Mouse (Mus musculus): ENCODE data around the gene Tars. TPM values are rescaled to one million over a fixed set of nuclear protein-coding genes. Genes with fewer than 3 reads are reported as not detected.

Tars gene
- polyA plus RNA-seq, 1 experiment from 2014 or later: 57.0 TPM

- no peaks in the 10 kb centered on the region for H3K36me3 ChIP-seq (ENCODE audit: control insufficient read depth, insufficient read depth, low read length)
- H3K4me2 ChIP-seq (ENCODE audit: low read depth, low read length): no peak overlapping the region
- H3K4me3 ChIP-seq (ENCODE audit: low read depth, low read length): no peak overlapping the region
- no peaks in the 10 kb centered on the region for H3K4me1 ChIP-seq (ENCODE audit: control insufficient read depth, insufficient read depth, low read length)
- WGBS: 13% methylated on average over 8 of the region's 8 CpGs
- H3K9me3 ChIP-seq (ENCODE audit: control insufficient read depth, low read length): no peaks in the 10 kb centered on the region
- ATAC-seq (ENCODE audit: low read depth) (no peak), DNase-seq (ENCODE audit: low spot score) (peak; percentile 90)
- H3K27ac ChIP-seq (replicated peaks; ENCODE audit: low read depth, low read length): no peak overlapping the region
- H3K27me3 ChIP-seq (replicated peaks; ENCODE audit: control insufficient read depth, insufficient read depth, low read length): no peaks in the 10 kb centered on the region
- H3K9ac ChIP-seq (ENCODE audit: low read depth, low read length): no peak overlapping the region
Observed at GRCm38 (mm10) chr15:11407381-11407780, 7.9 kb upstream of the Tars start.

GRCm38 (mm10) chr15:11406769-11407168, 7.3 kb upstream of the Tars start:
- H3K27me3 ChIP-seq (replicated peaks; ENCODE audit: control insufficient read depth, insufficient read depth, low read length): no peaks in the 10 kb centered on the region
- H3K27ac ChIP-seq (replicated peaks; ENCODE audit: low read depth, low read length): no peak overlapping the region
- H3K9me3 ChIP-seq (ENCODE audit: control insufficient read depth, low read length): no peaks in the 10 kb centered on the region
- DNase-seq (ENCODE audit: low spot score) (no peak), ATAC-seq (ENCODE audit: low read depth) (no peak)
- no peak overlapping the region for H3K4me3 ChIP-seq (ENCODE audit: low read depth, low read length)
- no peaks in the 10 kb centered on the region for H3K36me3 ChIP-seq (ENCODE audit: control insufficient read depth, insufficient read depth, low read length)
- H3K4me1 ChIP-seq (ENCODE audit: control insufficient read depth, insufficient read depth, low read length): no peaks in the 10 kb centered on the region
- 33% methylated on average over 9 of the region's 9 CpGs for WGBS
- no peak overlapping the region for H3K9ac ChIP-seq (ENCODE audit: low read depth, low read length)
- H3K4me2 ChIP-seq (ENCODE audit: low read depth, low read length): no peak overlapping the region

GRCm38 (mm10) chr15:11398676-11399350, 652 bp downstream of the Tars start:
- ATAC-seq (ENCODE audit: low read depth) (no peak), DNase-seq (ENCODE audit: low spot score) (no peak)
- H3K27me3 ChIP-seq (replicated peaks; ENCODE audit: control insufficient read depth, insufficient read depth, low read length): no peaks in the 10 kb centered on the region
- peaks cover 25% of the 10 kb centered on the region for H3K36me3 ChIP-seq (ENCODE audit: control insufficient read depth, insufficient read depth, low read length)
- H3K4me3 ChIP-seq (ENCODE audit: low read depth, low read length): peak overlapping the region; percentile 89
- no peaks in the 10 kb centered on the region for H3K9me3 ChIP-seq (ENCODE audit: control insufficient read depth, low read length)
- H3K4me1 ChIP-seq (ENCODE audit: control insufficient read depth, insufficient read depth, low read length): peaks cover 7% of the 10 kb centered on the region
- H3K9ac ChIP-seq (ENCODE audit: low read depth, low read length): peak overlapping the region; percentile 86
- peak overlapping the region; percentile 76 for H3K4me2 ChIP-seq (ENCODE audit: low read depth, low read length)
- H3K27ac ChIP-seq (replicated peaks; ENCODE audit: low read depth, low read length): no peak overlapping the region
- WGBS: 6% methylated on average over 10 of the region's 10 CpGs

GRCm38 (mm10) chr15:11396421-11396820, 3.0 kb downstream of the Tars start:
- ATAC-seq (ENCODE audit: low read depth): no peak
- H3K27me3 ChIP-seq (replicated peaks; ENCODE audit: control insufficient read depth, insufficient read depth, low read length): no peaks in the 10 kb centered on the region
- 97% methylated on average over 6 of the region's 6 CpGs for WGBS
- H3K36me3 ChIP-seq (ENCODE audit: control insufficient read depth, insufficient read depth, low read length): peaks cover 49% of the 10 kb centered on the region
- H3K9ac ChIP-seq (ENCODE audit: low read depth, low read length): no peak overlapping the region
- no peak overlapping the region for H3K27ac ChIP-seq (replicated peaks; ENCODE audit: low read depth, low read length)
- H3K4me2 ChIP-seq (ENCODE audit: low read depth, low read length): no peak overlapping the region
- DNase-seq (ENCODE audit: low spot score): no peak
- H3K4me3 ChIP-seq (ENCODE audit: low read depth, low read length): no peak overlapping the region
- no peaks in the 10 kb centered on the region for H3K9me3 ChIP-seq (ENCODE audit: control insufficient read depth, low read length)
- H3K4me1 ChIP-seq (ENCODE audit: control insufficient read depth, insufficient read depth, low read length): peaks cover 7% of the 10 kb centered on the region

- no peaks in the 10 kb centered on the region for H3K27me3 ChIP-seq (replicated peaks; ENCODE audit: control insufficient read depth, insufficient read depth, low read length)
- no peak for DNase-seq (ENCODE audit: low spot score)
- H3K9ac ChIP-seq (ENCODE audit: low read depth, low read length): no peak overlapping the region
- H3K27ac ChIP-seq (replicated peaks; ENCODE audit: low read depth, low read length): no peak overlapping the region
- no peaks in the 10 kb centered on the region for H3K9me3 ChIP-seq (ENCODE audit: control insufficient read depth, low read length)
- H3K4me1 ChIP-seq (ENCODE audit: control insufficient read depth, insufficient read depth, low read length): no peaks in the 10 kb centered on the region
- peaks cover 84% of the 10 kb centered on the region for H3K36me3 ChIP-seq (ENCODE audit: control insufficient read depth, insufficient read depth, low read length)
- 93% methylated on average over 16 of the region's 16 CpGs for WGBS
- no peak overlapping the region for H3K4me2 ChIP-seq (ENCODE audit: low read depth, low read length)
- H3K4me3 ChIP-seq (ENCODE audit: low read depth, low read length): no peak overlapping the region
- no peak for ATAC-seq (ENCODE audit: low read depth)
Observed at GRCm38 (mm10) chr15:11392903-11393302, 6.6 kb downstream of the Tars start.

GRCm38 (mm10) chr15:11383796-11384195, 15.7 kb downstream of the Tars start:
- DNase-seq (ENCODE audit: low spot score): no peak
- H3K36me3 ChIP-seq (ENCODE audit: control insufficient read depth, insufficient read depth, low read length): peaks cover 66% of the 10 kb centered on the region
- ATAC-seq (ENCODE audit: low read depth): no peak
- H3K9me3 ChIP-seq (ENCODE audit: control insufficient read depth, low read length): no peaks in the 10 kb centered on the region
- H3K4me2 ChIP-seq (ENCODE audit: low read depth, low read length): no peak overlapping the region
- H3K4me1 ChIP-seq (ENCODE audit: control insufficient read depth, insufficient read depth, low read length): no peaks in the 10 kb centered on the region
- no peak overlapping the region for H3K4me3 ChIP-seq (ENCODE audit: low read depth, low read length)
- no peak overlapping the region for H3K9ac ChIP-seq (ENCODE audit: low read depth, low read length)
- 98% methylated on average over 21 of the region's 21 CpGs for WGBS
- H3K27me3 ChIP-seq (replicated peaks; ENCODE audit: control insufficient read depth, insufficient read depth, low read length): no peaks in the 10 kb centered on the region
- no peak overlapping the region for H3K27ac ChIP-seq (replicated peaks; ENCODE audit: low read depth, low read length)

- DNase-seq (ENCODE audit: low spot score) (no peak), ATAC-seq (ENCODE audit: low read depth) (no peak)
- WGBS: 85% methylated on average over 12 of the region's 12 CpGs
- no peak overlapping the region for H3K4me2 ChIP-seq (ENCODE audit: low read depth, low read length)
- H3K27ac ChIP-seq (replicated peaks; ENCODE audit: low read depth, low read length): no peak overlapping the region
- no peaks in the 10 kb centered on the region for H3K27me3 ChIP-seq (replicated peaks; ENCODE audit: control insufficient read depth, insufficient read depth, low read length)
- H3K9me3 ChIP-seq (ENCODE audit: control insufficient read depth, low read length): no peaks in the 10 kb centered on the region
- no peaks in the 10 kb centered on the region for H3K4me1 ChIP-seq (ENCODE audit: control insufficient read depth, insufficient read depth, low read length)
- H3K36me3 ChIP-seq (ENCODE audit: control insufficient read depth, insufficient read depth, low read length): peaks cover 54% of the 10 kb centered on the region
- H3K9ac ChIP-seq (ENCODE audit: low read depth, low read length): no peak overlapping the region
- no peak overlapping the region for H3K4me3 ChIP-seq (ENCODE audit: low read depth, low read length)
Observed at GRCm38 (mm10) chr15:11382585-11382984, 16.9 kb downstream of the Tars start.

GRCm38 (mm10) chr15:11380616-11381015, 18.8 kb downstream of the Tars start:
- Histone ChIP-seq H3K27ac (replicated peaks; ENCODE audit: low read depth, low read length) (no peak overlapping the region), H3K4me1 (ENCODE audit: control insufficient read depth, insufficient read depth, low read length) (no peaks in the 10 kb centered on the region), H3K9me3 (ENCODE audit: control insufficient read depth, low read length) (no peaks in the 10 kb centered on the region), H3K4me3 (ENCODE audit: low read depth, low read length) (no peak overlapping the region), H3K9ac (ENCODE audit: low read depth, low read length) (no peak overlapping the region), H3K4me2 (ENCODE audit: low read depth, low read length) (no peak overlapping the region), H3K36me3 (ENCODE audit: control insufficient read depth, insufficient read depth, low read length) (peaks cover 34% of the 10 kb centered on the region), H3K27me3 (replicated peaks; ENCODE audit: control insufficient read depth, insufficient read depth, low read length) (no peaks in the 10 kb centered on the region)
- ATAC-seq (ENCODE audit: low read depth) (no peak), DNase-seq (ENCODE audit: low spot score) (no peak)
- WGBS: 77% methylated on average over 8 of the region's 8 CpGs

- no peaks in the 10 kb centered on the region for H3K27me3 ChIP-seq (replicated peaks; ENCODE audit: control insufficient read depth, insufficient read depth, low read length)
- WGBS: 40% methylated on average over 8 of the region's 8 CpGs
- no peaks in the 10 kb centered on the region for H3K4me1 ChIP-seq (ENCODE audit: control insufficient read depth, insufficient read depth, low read length)
- no peak overlapping the region for H3K4me2 ChIP-seq (ENCODE audit: low read depth, low read length)
- H3K27ac ChIP-seq (replicated peaks; ENCODE audit: low read depth, low read length): no peak overlapping the region
- peaks cover 29% of the 10 kb centered on the region for H3K36me3 ChIP-seq (ENCODE audit: control insufficient read depth, insufficient read depth, low read length)
- H3K9ac ChIP-seq (ENCODE audit: low read depth, low read length): no peak overlapping the region
- H3K9me3 ChIP-seq (ENCODE audit: control insufficient read depth, low read length): no peaks in the 10 kb centered on the region
- ATAC-seq (ENCODE audit: low read depth) (peak; percentile 44; the same call in 1 of the 2 replicates), DNase-seq (ENCODE audit: low spot score) (peak; percentile 59)
- no peak overlapping the region for H3K4me3 ChIP-seq (ENCODE audit: low read depth, low read length)
Observed at GRCm38 (mm10) chr15:11380087-11380530, 19.4 kb downstream of the Tars start.
